In genomic region chrX:52971211-52972006, GRCm38 (mm10) we compare ENCODE assay signal across 9 mouse cellular contexts. TPM values are rescaled to one million over a fixed set of nuclear protein-coding genes. Genes with fewer than 3 reads are reported as not detected.
DNase-seq lines count a peak whose midpoint lies in the region; ATAC-seq lines count a peak whose summit lies in the region.
"Had no signal": no experiment of that assay in that cellular context is flagged by ENCODE, and none has a peak within 500 bp of the region (broad histone marks: within the 10 kb centered on the region; RNA-seq: fewer than 3 reads in every experiment).

No protein-coding gene starts in this region.

- peak; percentile 20 for DNase-seq in adrenal gland, adult 8-10 months
- peak; percentile 55 for DNase-seq in spleen, adult 12 weeks (ENCODE audit: low spot score)
- no peak for DNase-seq in hindbrain, embryonic 10.5 days (ENCODE audit: low spot score)
- DNase-seq in right cerebral cortex, adult 18-20 months: no peak
- DNase-seq: cerebellum, adult 11 months had no signal

- H3K36me3 ChIP-seq in erythroblast, embryonic 14.5 days (ENCODE audit: control insufficient read depth): no peaks in the 10 kb centered on the region
- no peaks in the 10 kb centered on the region for H3K36me3 ChIP-seq in liver, embryonic 12.5 days
- no peaks in the 10 kb centered on the region for H3K36me3 ChIP-seq in hindbrain, embryonic 16.5 days (ENCODE audit: control insufficient read depth, insufficient read depth, low read length)
- H3K36me3 ChIP-seq in hindbrain, embryonic 10.5 days: no peaks in the 10 kb centered on the region
- H3K36me3 ChIP-seq: limb, embryonic 12.5 days had no signal

- peak; percentile 99 for ATAC-seq in liver, embryonic 12.5 days
- ATAC-seq in hindbrain, embryonic 16.5 days: no peak

- peak overlapping the region; percentile 51 for H3K4me3 ChIP-seq in erythroblast, embryonic 14.5 days (replicated peaks)
- H3K4me3 ChIP-seq in liver, embryonic 12.5 days: peak overlapping the region; percentile 25
- no peak overlapping the region for H3K4me3 ChIP-seq in hindbrain, embryonic 16.5 days (ENCODE audit: low read length)
- no peak overlapping the region for H3K4me3 ChIP-seq in hindbrain, embryonic 10.5 days
- H3K4me3 ChIP-seq: limb, embryonic 12.5 days had no signal

- peak overlapping the region; percentile 94 for H3K27ac ChIP-seq in liver, embryonic 12.5 days
- H3K27ac ChIP-seq in hindbrain, embryonic 16.5 days (ENCODE audit: low read depth, low read length): no peak overlapping the region
- no peak overlapping the region for H3K27ac ChIP-seq in hindbrain, embryonic 10.5 days
- H3K27ac ChIP-seq: limb, embryonic 12.5 days had no signal

- 27% methylated on average over 3 of the region's 3 CpGs for WGBS in liver, embryonic 12.5 days (ENCODE audit: insufficient replicate concordance)
- WGBS in hindbrain, embryonic 16.5 days: 51% methylated on average over 3 of the region's 3 CpGs
- WGBS in hindbrain, embryonic 10.5 days: 71% methylated on average over 3 of the region's 3 CpGs

- H3K9ac ChIP-seq in liver, embryonic 12.5 days: peak overlapping the region; percentile 61
- no peak overlapping the region for H3K9ac ChIP-seq in hindbrain, embryonic 16.5 days (ENCODE audit: low read depth, low read length)
- H3K9ac ChIP-seq: limb, embryonic 12.5 days had no signal

- peaks cover 50% of the 10 kb centered on the region for H3K4me1 ChIP-seq in erythroblast, embryonic 14.5 days (ENCODE audit: control insufficient read depth)
- peaks cover 40% of the 10 kb centered on the region for H3K4me1 ChIP-seq in liver, embryonic 12.5 days
- no peaks in the 10 kb centered on the region for H3K4me1 ChIP-seq in hindbrain, embryonic 16.5 days (ENCODE audit: control insufficient read depth, insufficient read depth, low read depth, low read length)
- no peaks in the 10 kb centered on the region for H3K4me1 ChIP-seq in hindbrain, embryonic 10.5 days (replicated peaks)
- H3K4me1 ChIP-seq: limb, embryonic 12.5 days had no signal

- H3K4me2 ChIP-seq in liver, embryonic 12.5 days: peak overlapping the region; percentile 61
- H3K4me2 ChIP-seq in hindbrain, embryonic 16.5 days (ENCODE audit: low read length): no peak overlapping the region
- H3K4me2 ChIP-seq: limb, embryonic 12.5 days had no signal

- no peaks in the 10 kb centered on the region for H3K27me3 ChIP-seq in erythroblast, embryonic 14.5 days (ENCODE audit: control insufficient read depth)
- no peaks in the 10 kb centered on the region for H3K27me3 ChIP-seq in liver, embryonic 12.5 days (replicated peaks)
- no peaks in the 10 kb centered on the region for H3K27me3 ChIP-seq in hindbrain, embryonic 16.5 days (replicated peaks; ENCODE audit: control insufficient read depth, insufficient read depth, low read length)
- no peaks in the 10 kb centered on the region for H3K27me3 ChIP-seq in hindbrain, embryonic 10.5 days (ENCODE audit: insufficient read depth, poor library complexity, severe bottlenecking)
- H3K27me3 ChIP-seq: limb, embryonic 12.5 days had no signal

- no peaks in the 10 kb centered on the region for H3K9me3 ChIP-seq in erythroblast, embryonic 14.5 days (ENCODE audit: control insufficient read depth, low read length)
- H3K9me3 ChIP-seq in liver, embryonic 12.5 days (replicated peaks): no peaks in the 10 kb centered on the region
- H3K9me3 ChIP-seq in hindbrain, embryonic 16.5 days (ENCODE audit: control insufficient read depth, low read length): no peaks in the 10 kb centered on the region
- H3K9me3 ChIP-seq in hindbrain, embryonic 10.5 days: no peaks in the 10 kb centered on the region
- H3K9me3 ChIP-seq: limb, embryonic 12.5 days had no signal

RNA-seq across cellular contexts. Expression of gene Hprt, which starts 16.5 kb away (rescaled TPM):
- 100 to 1,000 TPM; 115 to 133 (median 123) TPM for total RNA-seq in adrenal gland, adult 8-10 months (2022)
- 0.57 and 0.59 TPM in 2 replicates for polyA plus RNA-seq in erythroblast, embryonic 14.5 days (2012)
- polyA plus RNA-seq in liver, embryonic 12.5 days (2016; fragmentation: Nextera tagmentation; extraction: Ambion mirVana): 236 and 238 TPM in 2 replicates
- polyA plus RNA-seq in hindbrain, embryonic 16.5 days (2015; fragmentation: Nextera tagmentation; extraction: Ambion mirVana): 133 and 164 TPM in 2 replicates
- polyA plus RNA-seq in hindbrain, embryonic 10.5 days (2016; fragmentation: Nextera tagmentation; extraction: Ambion mirVana): 80.5 and 104 TPM in 2 replicates

RNA-seq across cellular contexts. Expression of gene Phf6, which starts 59.3 kb away (rescaled TPM):
- 10 to 100 TPM; 17.4 to 23.8 (median 20.3) TPM for total RNA-seq in adrenal gland, adult 8-10 months (2022)
- 0.21 and 0.27 TPM in 2 replicates for polyA plus RNA-seq in erythroblast, embryonic 14.5 days (2012)
- 17.9 and 18.5 TPM in 2 replicates for polyA plus RNA-seq in liver, embryonic 12.5 days (2016; fragmentation: Nextera tagmentation; extraction: Ambion mirVana)
- polyA plus RNA-seq in hindbrain, embryonic 16.5 days (2015; fragmentation: Nextera tagmentation; extraction: Ambion mirVana): 47.0 and 57.8 TPM in 2 replicates
- 70.8 and 92.4 TPM in 2 replicates for polyA plus RNA-seq in hindbrain, embryonic 10.5 days (2016; fragmentation: Nextera tagmentation; extraction: Ambion mirVana)

Comparison
In these comparisons a context has a peak if more than half of its experiments do, and no peak if none do; other contexts are left out.
1. DNase-seq: peak in adrenal gland, adult 8-10 months (single experiment) and spleen, adult 12 weeks (single experiment); none in hindbrain, embryonic 10.5 days (single experiment) and right cerebral cortex, adult 18-20 months (single experiment).
2. H3K4me3 ChIP-seq: peak in erythroblast, embryonic 14.5 days (single experiment) and liver, embryonic 12.5 days (single experiment); none in hindbrain, embryonic 16.5 days (single experiment) and hindbrain, embryonic 10.5 days (single experiment).
3. RNA of gene Hprt, which starts 16.5 kb away (polyA plus RNA-seq): 236 to 238 TPM in liver, embryonic 12.5 days, 133 to 164 TPM in hindbrain, embryonic 16.5 days and 80.5 to 104 TPM in hindbrain, embryonic 10.5 days; 0.57 to 0.59 TPM in erythroblast, embryonic 14.5 days; every median in the first group is over 10 times any median in the second.
4. RNA of gene Phf6, which starts 59.3 kb away (polyA plus RNA-seq): 70.8 to 92.4 TPM in hindbrain, embryonic 10.5 days, 47.0 to 57.8 TPM in hindbrain, embryonic 16.5 days and 17.9 to 18.5 TPM in liver, embryonic 12.5 days; 0.21 to 0.27 TPM in erythroblast, embryonic 14.5 days; every median in the first group is over 10 times any median in the second.